Mouse (Mus musculus) kidney, embryonic 15.5 days (tissue): ENCODE measurements around the gene Trmt61a. TPM values are rescaled to one million over a fixed set of nuclear protein-coding genes. Genes with fewer than 3 reads are reported as not detected.

Experiments
- ATAC-seq: fragments of 200-750 bp; cut with Nextera tagmentation; replicated peaks from 2 replicates; pipeline ENCODE4 v1.8.0; 2017; ENCODE audit warnings: moderate TSS enrichment; ENCODE audit not compliant: low FRiP score
- H3K27ac ChIP-seq: fragments of 300-500 bp; sonication (generic); 2 replicates; pipeline ENCODE4 v1.5.1; 2015; ENCODE audit warnings: mild to moderate bottlenecking, inconsistent platforms
- H3K27me3 ChIP-seq: fragments of 300-500 bp; sonication (generic); 2 replicates; pipeline ENCODE4 v1.6.1; 2015; ENCODE audit warnings: inconsistent platforms
- H3K36me3 ChIP-seq: fragments of 300-500 bp; sonication (generic); 2 replicates; pipeline ENCODE4 v1.6.1; 2015; ENCODE audit warnings: inconsistent platforms
- H3K4me1 ChIP-seq: fragments of 300-500 bp; sonication (generic); 2 replicates; pipeline ENCODE4 v1.6.1; 2015; ENCODE audit warnings: inconsistent platforms
- H3K4me2 ChIP-seq: fragments of 300-500 bp; sonication (generic); 2 replicates; pipeline ENCODE4 v1.6.1; 2015; ENCODE audit warnings: moderate library complexity, mild to moderate bottlenecking, inconsistent platforms
- H3K4me3 ChIP-seq: fragments of 300-500 bp; sonication (generic); replicated peaks from 2 replicates; pipeline ENCODE4 v1.5.1; 2015; ENCODE audit warnings: mild to moderate bottlenecking, inconsistent platforms
- H3K9ac ChIP-seq: fragments of 300-500 bp; sonication (generic); 2 replicates; pipeline ENCODE4 v1.6.1; 2015; ENCODE audit warnings: mild to moderate bottlenecking, inconsistent platforms
- H3K9me3 ChIP-seq: fragments of 300-500 bp; sonication (generic); replicated peaks from 2 replicates; pipeline ENCODE4 v1.6.1; 2016; ENCODE audit warnings: inconsistent platforms
- WGBS: fragments of 180-500 bp; shearing (Covaris S2); methylation state at CpG from one replicate; pipeline ENCODE4 v1.1.7; 2015; ENCODE audit warnings: mixed read lengths; 5-methylcytosine and 5-hydroxymethylcytosine counted together
- polyA plus RNA-seq: library from polyadenylated mRNA; unstranded; fragments of >200 nt; fragmentation: Nextera tagmentation; extraction: Ambion mirVana; gene quantifications from 2 replicates; pipeline ENCODE4 v1.2.1, GENCODE M21; 2015

Gene Trmt61a
- polyA plus RNA-seq, 1 experiment from 2014 or later, result 12.8 TPM

DNA sequence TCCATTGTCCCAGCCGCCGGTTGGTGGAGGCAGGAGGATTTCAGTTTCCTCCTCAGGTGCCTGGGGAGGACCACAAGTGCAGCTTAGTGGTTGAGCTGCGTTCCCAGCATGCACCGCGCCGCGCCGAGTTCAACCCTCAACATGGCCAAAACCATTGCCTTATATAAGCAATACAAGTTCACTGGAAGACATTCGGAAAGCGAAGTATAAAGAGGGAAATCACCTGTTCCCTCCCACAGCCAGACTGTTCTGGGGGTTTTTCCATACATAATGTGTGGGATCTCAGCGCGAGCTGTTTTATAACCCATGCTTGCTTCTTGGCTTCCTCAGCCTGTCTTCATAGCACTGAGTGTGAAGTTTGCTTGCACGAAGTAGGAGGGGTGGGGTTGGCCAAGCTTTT, 11.5 kb upstream of the Trmt61a start:
- Histone ChIP-seq H3K4me1 (peaks cover 55% of the 10 kb centered on the region), H3K4me3 (no peak overlapping the region), H3K4me2 (no peak overlapping the region), H3K9me3 (no peaks in the 10 kb centered on the region), H3K27ac (no peak overlapping the region), H3K36me3 (peaks cover 10% of the 10 kb centered on the region; the same call in 1 of the 2 replicates), H3K9ac (no peak overlapping the region), H3K27me3 (peaks cover 18% of the 10 kb centered on the region)
- no peak for ATAC-seq
- WGBS, result 83% methylated on average over 13 of the region's 13 CpGs

GRCm38 (mm10) chr12:111667421-111667820, 10.5 kb upstream of the Trmt61a start:
- Histone ChIP-seq H3K27ac (no peak overlapping the region), H3K9ac (no peak overlapping the region), H3K9me3 (no peaks in the 10 kb centered on the region), H3K27me3 (peaks cover 28% of the 10 kb centered on the region), H3K36me3 (peaks cover 2% of the 10 kb centered on the region; the same call in 1 of the 2 replicates), H3K4me2 (no peak overlapping the region), H3K4me3 (no peak overlapping the region), H3K4me1 (peaks cover 65% of the 10 kb centered on the region)
- WGBS, result 90% methylated on average over 5 of the region's 5 CpGs
- ATAC-seq, result no peak

DNA sequence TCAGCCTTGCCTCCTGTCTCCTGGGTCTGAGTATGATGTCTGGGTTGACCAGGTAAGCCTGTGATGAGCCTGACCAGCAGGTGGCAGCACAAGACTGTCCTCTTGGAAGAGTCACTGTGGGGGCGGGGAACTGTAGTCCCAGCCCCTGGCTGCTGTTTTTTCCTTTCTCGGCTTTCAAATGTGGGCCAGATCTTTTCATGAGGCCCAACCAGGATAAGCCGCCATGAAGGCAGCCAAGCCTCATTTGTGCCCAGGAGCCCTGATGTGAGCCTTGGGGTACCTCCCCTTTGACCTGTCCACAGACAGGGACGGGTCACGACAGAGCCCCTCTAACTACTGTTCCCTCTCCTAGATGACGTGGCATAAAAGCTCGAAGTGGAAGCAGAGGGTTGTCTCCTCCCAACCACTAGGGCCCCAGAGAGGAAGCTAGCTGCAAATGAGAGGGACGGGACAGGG, 9.4 kb upstream of the Trmt61a start:
- H3K4me3 ChIP-seq, result peak overlapping the region; percentile 10
- peaks cover 39% of the 10 kb centered on the region for H3K27me3 ChIP-seq
- WGBS, result under 1% methylated on average over 8 of the region's 8 CpGs
- H3K9ac ChIP-seq, result 0 out of 2 replicates have a peak overlapping the region, but pooled peaks have one; percentile 19
- no peaks in the 10 kb centered on the region for H3K36me3 ChIP-seq
- peak; percentile 53 for ATAC-seq
- peak overlapping the region; percentile 88 for H3K27ac ChIP-seq
- peaks cover 65% of the 10 kb centered on the region for H3K4me1 ChIP-seq
- peak overlapping the region; percentile 58 for H3K4me2 ChIP-seq
- no peaks in the 10 kb centered on the region for H3K9me3 ChIP-seq

GRCm38 (mm10) chr12:111669000-111669788, 8.7 kb upstream of the Trmt61a start:
- 0 out of 2 replicates have a peak overlapping the region, but pooled peaks have one; percentile 19 for H3K9ac ChIP-seq
- peaks cover 58% of the 10 kb centered on the region for H3K4me1 ChIP-seq
- H3K36me3 ChIP-seq, result no peaks in the 10 kb centered on the region
- H3K27ac ChIP-seq, result peak overlapping the region; percentile 88
- H3K4me2 ChIP-seq, result peak overlapping the region; percentile 58
- H3K4me3 ChIP-seq, result no peak overlapping the region
- WGBS, result 58% methylated on average over 23 of the region's 23 CpGs
- no peaks in the 10 kb centered on the region for H3K9me3 ChIP-seq
- ATAC-seq, result 0 out of 2 replicates have a peak, but pooled peaks have one; percentile 10
- H3K27me3 ChIP-seq, result peaks cover 46% of the 10 kb centered on the region

- 60% methylated on average over 8 of the region's 8 CpGs for WGBS
- H3K36me3 ChIP-seq, result no peaks in the 10 kb centered on the region
- peaks cover 50% of the 10 kb centered on the region for H3K4me1 ChIP-seq
- H3K4me2 ChIP-seq, result peak overlapping the region; percentile 97; the same call in 1 of the 2 replicates
- peak overlapping the region; percentile 63; the same call in 1 of the 2 replicates for H3K4me3 ChIP-seq
- H3K9me3 ChIP-seq, result no peaks in the 10 kb centered on the region
- H3K27me3 ChIP-seq, result peaks cover 52% of the 10 kb centered on the region
- no peak overlapping the region for H3K9ac ChIP-seq
- no peak for ATAC-seq
- no peak overlapping the region for H3K27ac ChIP-seq
These were observed 7.9 kb upstream of the Trmt61a start for GRCm38 (mm10) chr12:111669961-111670360.

- Histone ChIP-seq H3K27me3 (peaks cover 57% of the 10 kb centered on the region), H3K4me1 (peaks cover 46% of the 10 kb centered on the region), H3K27ac (no peak overlapping the region), H3K9ac (no peak overlapping the region), H3K36me3 (no peaks in the 10 kb centered on the region), H3K4me2 (peak overlapping the region; percentile 97), H3K4me3 (peak overlapping the region; percentile 63), H3K9me3 (no peaks in the 10 kb centered on the region)
- 15% methylated on average over 29 of the region's 29 CpGs for WGBS
- ATAC-seq, result 0 out of 2 replicates have a peak, but pooled peaks have one; percentile 1
These were observed 7.4 kb upstream of the Trmt61a start for GRCm38 (mm10) chr12:111670371-111670971.

DNA sequence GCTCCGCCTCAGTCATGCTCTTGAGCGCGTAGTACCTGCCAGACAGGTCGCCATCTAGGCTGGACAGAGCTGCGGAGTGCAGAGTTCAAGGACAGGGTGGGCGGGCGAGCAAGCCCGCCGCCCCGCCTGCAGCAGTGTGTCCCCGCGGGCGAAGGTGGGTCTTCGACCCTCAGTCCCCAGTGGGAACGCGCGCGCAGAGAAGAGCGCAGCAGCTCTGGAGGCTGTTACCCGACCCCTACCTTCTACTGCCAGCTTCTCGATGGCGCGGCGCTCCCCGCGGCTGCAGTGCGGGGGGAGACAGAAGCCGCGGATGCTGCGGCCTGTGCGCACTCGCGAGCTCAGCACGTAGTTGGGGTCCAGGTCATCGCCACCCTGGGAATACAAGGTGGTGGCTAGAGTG, 6.9 kb upstream of the Trmt61a start:
- whole genome bisulfite sequencing, result 1% methylated on average over 35 of the region's 35 CpGs
- Histone ChIP-seq H3K36me3 (no peaks in the 10 kb centered on the region), H3K27me3 (peaks cover 62% of the 10 kb centered on the region), H3K4me2 (peak overlapping the region; percentile 97), H3K4me1 (peaks cover 49% of the 10 kb centered on the region), H3K4me3 (peak overlapping the region; percentile 63), H3K9ac (peak overlapping the region; percentile 60; the same call in 1 of the 2 replicates), H3K27ac (no peak overlapping the region), H3K9me3 (no peaks in the 10 kb centered on the region)
- no peak for ATAC-seq

DNA sequence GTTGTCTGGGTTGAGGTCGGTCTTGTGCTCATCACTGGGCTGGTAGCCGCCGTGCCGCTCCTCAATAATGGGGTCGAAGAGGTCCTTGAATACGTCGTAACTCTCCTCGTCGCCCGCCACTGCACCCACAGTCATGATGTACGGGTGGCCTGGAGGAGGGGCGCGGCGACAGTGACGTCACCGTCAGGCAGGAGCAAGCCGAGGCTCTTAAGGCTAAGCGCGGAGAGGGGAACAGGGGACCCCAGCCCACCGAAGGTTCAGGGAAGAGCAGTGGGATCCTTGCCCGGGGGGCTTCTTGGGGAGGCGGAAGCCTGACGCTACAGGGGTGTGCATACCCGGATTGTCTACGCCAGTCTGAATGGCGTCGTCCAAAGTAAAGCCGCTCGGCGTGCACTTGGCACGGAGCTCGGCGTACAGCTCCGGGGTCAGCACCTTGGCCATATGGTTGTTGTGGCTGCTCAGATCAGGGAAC, 6.4 kb upstream of the Trmt61a start:
- peak overlapping the region; percentile 97 for H3K4me2 ChIP-seq
- ATAC-seq, result 0 out of 2 replicates have a peak, but pooled peaks have one; percentile 14
- H3K27ac ChIP-seq, result no peak overlapping the region
- H3K4me1 ChIP-seq, result peaks cover 49% of the 10 kb centered on the region
- peak overlapping the region; percentile 63 for H3K4me3 ChIP-seq
- H3K9me3 ChIP-seq, result no peaks in the 10 kb centered on the region
- no peaks in the 10 kb centered on the region for H3K36me3 ChIP-seq
- WGBS, result under 1% methylated on average over 34 of the region's 34 CpGs
- peaks cover 62% of the 10 kb centered on the region for H3K27me3 ChIP-seq
- peak overlapping the region; percentile 60 for H3K9ac ChIP-seq

GRCm38 (mm10) chr12:111672176-111672575, 5.7 kb upstream of the Trmt61a start, which contains the start of gene Ckb:
TSS of gene Ckb (minus strand) at chr12:111672338.
- peaks cover 53% of the 10 kb centered on the region for H3K4me1 ChIP-seq
- peak within 1 kb of the TSS; percentile 63 for H3K4me3 ChIP-seq
- peaks cover 62% of the 10 kb centered on the region for H3K27me3 ChIP-seq
- under 1% methylated on average over 31 of the region's 31 CpGs for WGBS
- H3K4me2 ChIP-seq, result peak within 1 kb of the TSS; percentile 97
- no peak within 1 kb of the TSS for H3K27ac ChIP-seq
- no peaks in the 10 kb centered on the region for H3K9me3 ChIP-seq
- H3K36me3 ChIP-seq, result no peaks in the 10 kb centered on the region
- H3K9ac ChIP-seq, result peak within 1 kb of the TSS; percentile 60
- peak; percentile 35 for ATAC-seq

DNA sequence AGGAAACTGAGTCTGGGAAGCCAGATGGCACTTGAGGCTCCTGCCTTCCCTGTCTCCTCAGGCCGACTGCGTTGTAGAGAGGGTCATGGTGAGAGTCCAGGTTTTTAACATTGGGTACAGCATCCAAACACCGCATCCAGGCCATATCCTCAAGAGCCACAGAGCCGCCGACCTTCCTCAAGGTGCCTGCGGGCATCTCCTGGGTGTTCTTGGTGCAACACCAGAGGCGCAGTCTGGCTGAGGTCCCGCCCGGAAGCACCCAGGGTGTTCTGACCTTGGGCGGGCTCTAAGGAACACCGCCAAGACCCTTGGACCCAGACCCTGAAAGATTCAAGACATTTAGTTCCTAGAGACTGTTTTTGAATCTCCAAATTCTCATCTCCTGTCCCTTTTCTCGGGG, 5.3 kb upstream of the Trmt61a start:
- ATAC-seq, result no peak
- 11% methylated on average over 12 of the region's 12 CpGs for WGBS
- H3K4me1 ChIP-seq, result peaks cover 57% of the 10 kb centered on the region

GRCm38 (mm10) chr12:111674850-111675486, 2.9 kb upstream of the Trmt61a start:
- no peak overlapping the region for H3K4me3 ChIP-seq
- WGBS, result 58% methylated on average over 2 of the region's 2 CpGs
- peaks cover 58% of the 10 kb centered on the region for H3K27me3 ChIP-seq
- H3K36me3 ChIP-seq, result no peaks in the 10 kb centered on the region
- H3K4me2 ChIP-seq, result no peak overlapping the region
- no peak overlapping the region for H3K27ac ChIP-seq
- H3K9me3 ChIP-seq, result no peaks in the 10 kb centered on the region
- no peak for ATAC-seq
- H3K4me1 ChIP-seq, result peaks cover 56% of the 10 kb centered on the region
- no peak overlapping the region for H3K9ac ChIP-seq

More for the DNA sequence above, 5.3 kb upstream of the Trmt61a start:
- H3K27me3 ChIP-seq, result peaks cover 62% of the 10 kb centered on the region
- H3K27ac ChIP-seq, result no peak overlapping the region
- H3K9ac ChIP-seq, result peak overlapping the region; percentile 60; the same call in 1 of the 2 replicates
- peak overlapping the region; percentile 63 for H3K4me3 ChIP-seq
- no peaks in the 10 kb centered on the region for H3K36me3 ChIP-seq
- no peaks in the 10 kb centered on the region for H3K9me3 ChIP-seq
- peak overlapping the region; percentile 97 for H3K4me2 ChIP-seq
